Mouse (Mus musculus) regulatory T cell (primary cell): ENCODE results near the gene Plekhj1.
"Not testable (repeated sequence)": the region's sequence is repeated elsewhere in the genome, so short reads cannot be mapped to it uniquely, and the experiment has no call there.

Experiments used
- in situ Hi-C: fragments of 300-600 bp; cut with MboI, MseI; formaldehyde crosslinking; loops from one replicate; pipeline ENCODE4 v1.15.1; 2025; ENCODE audit warnings: high pct_unique_total_duplicates

Plekhj1 gene

DNA sequence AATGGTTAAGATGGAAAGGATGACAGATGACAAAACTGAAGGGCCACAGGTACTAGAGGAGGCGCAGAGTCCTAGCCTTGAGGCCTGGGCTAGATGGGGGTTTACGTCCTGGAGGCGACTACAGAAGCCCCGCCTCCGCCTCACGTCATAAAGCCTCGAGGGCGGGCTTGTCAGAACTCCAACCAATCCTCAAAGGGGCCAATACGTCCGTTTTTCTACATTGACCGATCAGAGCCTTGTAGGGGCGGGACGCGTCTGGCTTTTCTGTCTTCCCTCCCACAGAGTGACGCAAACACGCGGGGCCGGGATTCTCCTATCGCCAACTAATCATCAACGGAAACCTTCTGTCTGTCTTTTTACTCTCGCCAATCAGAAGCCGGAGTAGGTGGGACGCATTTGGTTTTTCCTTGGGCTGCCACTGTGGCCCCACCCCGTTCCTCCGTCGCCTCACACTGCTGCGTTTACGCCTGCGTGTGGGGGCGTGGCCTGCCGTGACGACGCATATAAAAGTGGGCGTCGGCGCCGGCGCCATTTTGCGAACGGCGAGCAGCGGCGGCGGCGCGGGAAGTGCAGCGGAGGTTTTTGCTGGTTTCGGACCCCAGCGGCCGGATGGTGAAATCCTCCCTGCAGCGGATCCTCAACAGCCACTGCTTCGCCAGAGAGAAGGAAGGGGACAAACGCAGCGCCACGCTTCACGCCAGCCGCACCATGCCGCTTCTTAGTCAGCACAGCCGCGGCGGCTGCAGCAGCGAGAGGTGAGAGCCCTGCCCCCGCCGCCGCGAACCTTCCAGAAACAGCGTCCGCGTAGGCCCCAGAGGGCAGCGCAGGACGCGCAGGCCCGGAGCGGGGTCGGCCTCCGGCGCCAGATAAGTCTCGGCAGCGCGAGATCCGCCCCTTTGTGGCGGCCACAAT is 28.0 kb upstream of the Plekhj1 start, which contains the start of gene Oaz1:
Oaz1 (plus strand) TSS at position 506 of the 912 bp plus-strand sequence.
- in situ Hi-C loops = no loop called here

DNA sequence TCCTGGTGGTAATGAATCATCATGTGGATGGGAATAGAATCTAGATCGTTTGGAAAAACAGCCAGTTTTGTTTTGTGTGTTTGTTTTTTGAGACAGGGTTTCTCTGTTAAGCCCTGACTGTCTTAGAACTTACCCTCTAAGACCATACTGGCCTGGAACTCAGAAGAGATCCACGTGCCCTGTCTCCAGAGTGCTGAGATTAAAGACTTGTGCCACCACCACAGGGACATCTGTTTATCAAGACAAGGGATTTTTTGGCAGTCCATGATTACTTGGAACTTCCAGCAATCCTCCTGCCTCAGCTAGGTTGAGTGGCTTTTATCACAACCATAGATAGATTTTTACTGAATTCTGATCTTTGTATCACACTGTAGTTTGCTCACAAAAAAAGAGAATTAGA is 26.4 kb upstream of the Plekhj1 start:
- in situ Hi-C loops = no loop called here

DNA sequence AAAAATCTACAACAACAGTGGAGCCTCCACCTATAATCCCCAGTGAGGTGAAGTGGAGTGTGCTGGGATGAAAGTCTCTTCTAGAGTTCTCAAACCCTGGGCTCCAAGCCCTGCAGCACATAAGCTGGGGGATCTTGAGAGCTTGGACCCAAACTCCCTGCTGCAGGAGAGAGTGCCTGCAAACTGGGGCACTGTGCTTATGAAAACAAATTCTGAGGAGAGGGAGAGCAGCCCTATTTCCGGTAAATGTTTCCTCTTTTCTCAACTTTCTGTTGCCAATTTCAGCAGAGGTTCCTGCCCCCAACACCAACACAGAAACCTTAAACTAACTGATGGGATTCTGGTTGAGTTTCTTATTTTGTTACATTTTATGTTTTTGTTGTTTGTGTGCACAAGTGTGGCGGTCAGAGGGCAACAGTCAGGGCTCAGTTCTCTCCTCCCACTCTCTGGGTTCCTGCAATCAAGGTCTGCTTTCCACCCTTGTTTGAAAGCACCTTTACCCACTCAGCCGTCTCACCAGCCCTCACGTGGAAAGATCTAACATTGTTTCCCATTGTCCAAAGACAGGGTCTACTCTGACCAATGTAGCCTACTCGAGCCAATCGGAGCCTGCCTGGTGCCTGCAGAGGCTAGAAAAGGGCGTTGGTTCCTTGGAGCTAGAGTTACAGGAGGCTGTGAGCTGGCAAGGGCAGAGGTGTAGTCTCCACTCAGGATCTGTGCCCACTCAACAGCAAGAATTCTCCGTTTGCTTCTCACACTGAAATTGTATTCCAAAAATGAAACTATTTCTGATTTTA is 25.6 kb upstream of the Plekhj1 start:
- in situ Hi-C loops = no loop called here

DNA sequence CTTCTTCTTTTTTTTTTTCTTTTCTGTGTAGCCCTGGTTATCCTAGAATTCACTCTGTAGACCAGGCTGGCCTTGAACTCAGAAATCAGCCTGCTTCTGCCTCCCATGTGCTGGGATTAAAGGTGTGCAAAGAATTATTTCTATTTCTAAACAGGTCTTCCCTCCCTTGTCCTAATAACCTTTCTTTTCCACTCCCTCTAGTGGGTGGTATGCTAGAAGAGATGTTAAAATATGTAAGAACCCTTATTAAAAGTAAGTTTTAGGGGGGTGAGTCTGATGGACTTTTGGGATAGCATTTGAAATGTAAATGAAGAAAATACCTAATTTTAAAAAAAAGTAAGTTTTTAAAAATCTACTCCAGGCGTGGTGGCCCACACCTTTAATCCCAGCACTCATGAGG is 24.9 kb upstream of the Plekhj1 start:
- in situ Hi-C loops = no loop called here

DNA sequence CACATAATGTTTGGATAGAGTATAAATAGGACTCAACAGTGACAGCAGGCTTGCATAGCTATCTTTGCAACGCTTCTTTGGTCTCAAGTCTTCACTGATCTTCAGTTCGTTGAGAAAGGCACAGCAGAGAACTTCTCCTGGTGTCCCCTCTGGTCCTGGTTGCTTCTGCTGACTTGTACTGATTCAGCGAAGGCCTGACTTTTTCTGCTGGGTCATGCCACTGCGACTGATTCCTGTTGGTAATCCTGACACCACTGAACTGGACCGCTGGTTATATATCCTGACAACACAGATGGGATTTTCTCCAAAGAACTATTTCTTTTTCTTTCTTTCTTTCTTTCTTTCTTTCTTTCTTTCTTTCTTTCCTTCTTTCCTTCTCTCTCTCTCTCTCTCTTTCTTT is 24.1 kb upstream of the Plekhj1 start:
- in situ Hi-C loops = no loop called here

DNA sequence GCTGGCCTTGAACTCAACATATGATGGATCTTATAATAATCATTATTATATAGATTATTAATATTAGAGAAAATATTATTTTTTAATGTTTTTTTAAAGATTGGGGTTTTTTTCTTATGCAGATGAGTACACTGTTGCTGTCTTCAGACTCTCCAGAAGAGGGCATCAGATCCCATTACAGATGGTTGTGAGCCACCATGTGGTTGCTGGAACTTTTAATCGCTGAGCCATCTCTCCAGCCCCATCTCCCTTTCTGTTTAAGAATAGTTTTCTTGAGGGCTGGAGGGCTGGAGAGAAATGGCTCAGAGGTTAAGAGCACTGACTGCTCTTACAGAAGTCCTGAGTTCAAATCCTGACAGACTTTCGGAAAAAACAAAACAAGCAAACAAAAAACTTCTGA is 23.6 kb upstream of the Plekhj1 start:
- in situ Hi-C loops = no loop called here

DNA sequence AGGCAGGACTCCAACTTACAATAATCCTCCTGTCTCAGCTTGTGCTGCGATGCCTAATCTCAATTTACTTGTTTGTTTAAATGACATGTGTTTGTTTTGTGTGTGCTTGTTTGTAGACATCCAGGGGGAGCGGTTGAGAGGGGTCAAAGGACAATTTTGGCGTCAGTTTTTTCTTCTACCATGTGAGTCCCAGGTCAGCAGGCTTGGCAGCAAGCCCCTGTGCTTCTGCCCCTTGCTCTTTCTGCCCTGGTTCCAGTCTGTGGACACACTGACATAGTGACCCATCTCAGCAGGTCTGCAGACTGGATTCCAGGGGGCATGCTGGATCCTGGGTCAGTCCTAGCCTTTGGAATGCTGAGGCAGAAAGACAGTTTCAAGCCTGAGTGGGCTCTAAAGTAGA is 21.0 kb upstream of the Plekhj1 start:
- in situ Hi-C loops = no loop called here

DNA sequence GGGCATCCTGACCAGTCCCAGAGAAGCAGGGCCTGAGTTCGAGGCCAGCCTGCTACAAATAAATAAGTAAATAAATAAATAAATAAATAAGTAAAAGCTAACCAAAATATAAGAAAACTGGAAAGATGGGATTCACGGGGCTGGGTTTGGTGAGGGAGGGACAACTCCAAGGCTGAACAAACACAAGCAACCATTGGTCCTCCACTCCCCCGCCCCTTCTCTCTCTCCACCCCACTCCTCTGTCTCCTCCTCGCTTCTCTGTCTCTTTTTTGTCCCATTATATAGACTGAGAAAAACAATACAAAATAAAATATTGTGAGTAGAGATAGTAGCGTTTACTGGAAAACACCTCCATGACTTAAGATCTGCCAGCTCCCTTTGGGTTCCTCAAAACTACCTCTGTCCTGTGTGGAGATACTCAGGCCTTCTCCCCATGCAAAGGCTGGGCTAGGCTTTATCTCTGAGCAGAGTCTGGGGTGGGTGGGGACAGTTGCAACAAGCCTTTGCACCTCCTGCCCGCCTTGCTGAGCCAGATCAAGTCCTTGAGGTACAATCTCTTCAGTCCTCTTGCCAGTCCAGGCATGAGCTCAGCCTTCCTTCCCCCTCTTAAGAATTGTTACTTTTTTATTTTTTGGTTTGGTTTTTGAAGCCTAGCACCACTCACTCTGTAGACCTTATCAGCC is 20.3 kb upstream of the Plekhj1 start:
- in situ Hi-C loops = no loop called here

DNA sequence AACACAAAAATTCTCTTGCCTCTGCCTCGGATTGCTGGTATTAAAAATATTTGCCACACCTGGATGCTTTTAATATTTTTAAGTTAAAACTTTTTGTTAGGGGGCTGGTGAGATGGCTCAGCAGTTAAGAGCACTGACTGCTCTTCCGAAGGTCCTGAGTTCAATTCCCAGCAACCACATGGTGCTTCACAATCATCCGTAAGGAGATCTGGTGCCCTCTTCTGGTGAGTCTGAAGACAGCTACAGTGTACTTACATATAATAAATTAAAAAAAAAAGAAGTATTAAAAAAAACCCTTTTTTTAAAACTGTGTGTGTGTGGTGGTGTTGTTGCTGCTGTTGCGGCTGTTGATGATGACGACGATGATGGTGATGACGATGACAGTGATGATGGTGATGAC is 19.5 kb upstream of the Plekhj1 start:
- in situ Hi-C loops = not testable (repeated sequence)

DNA sequence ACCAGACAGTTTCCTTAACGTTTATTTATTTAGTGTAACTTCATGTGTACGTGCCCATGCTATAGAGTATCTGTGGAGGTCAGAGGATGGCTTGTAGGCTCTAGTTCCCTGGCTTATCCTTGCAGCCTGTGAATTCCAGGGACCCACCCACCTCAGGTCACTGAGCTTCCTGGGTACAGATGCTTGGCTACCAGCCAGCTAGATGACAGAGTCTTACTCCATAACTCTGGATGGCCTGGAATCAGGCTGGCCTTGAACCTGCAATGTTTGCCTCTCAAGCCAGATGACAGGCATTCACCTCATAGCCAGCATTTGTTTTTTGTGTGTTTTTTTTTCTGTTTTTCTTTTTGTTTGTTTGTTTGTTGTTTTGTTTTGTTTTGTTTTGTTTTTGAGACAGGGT is 18.7 kb upstream of the Plekhj1 start:
- in situ Hi-C loops = no loop called here

DNA sequence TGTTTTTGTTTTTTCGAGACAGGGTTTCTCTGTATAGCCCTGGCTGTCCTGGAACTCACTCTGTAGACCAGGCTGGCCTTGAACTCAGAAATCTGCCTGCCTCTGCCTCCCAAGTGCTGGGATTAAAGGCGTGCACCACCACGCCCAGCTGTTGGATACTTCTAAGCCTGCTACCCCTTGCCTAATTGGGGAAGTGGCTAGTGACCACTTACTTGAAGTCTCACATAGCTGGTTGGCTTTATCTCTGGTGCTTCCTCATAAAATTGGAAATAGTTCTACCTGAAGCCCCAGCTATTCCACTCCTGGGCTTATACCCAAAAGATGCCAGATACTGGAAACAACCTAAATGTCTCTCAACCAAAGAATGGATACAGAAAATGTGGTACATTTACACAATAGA is 17.9 kb upstream of the Plekhj1 start:
- in situ Hi-C loops = not testable (repeated sequence)

DNA sequence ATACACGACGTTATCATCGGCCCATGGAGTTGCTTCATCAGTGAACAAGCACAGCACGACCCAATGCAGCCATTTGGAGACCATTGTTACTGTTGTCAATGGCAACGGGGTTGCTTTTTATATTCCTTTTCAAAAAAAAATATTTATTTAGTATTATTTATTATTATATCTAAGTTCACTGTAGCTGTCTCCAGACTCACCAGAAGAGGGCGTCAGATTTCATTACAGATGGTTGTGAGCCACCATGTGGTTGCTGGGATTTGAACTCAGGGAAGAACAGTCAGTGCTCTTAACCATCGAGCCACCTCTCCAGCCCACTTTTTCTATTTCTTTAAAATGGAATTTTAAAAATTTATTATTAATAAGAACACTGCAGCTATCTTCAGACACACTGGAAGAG is 16.4 kb upstream of the Plekhj1 start:
- in situ Hi-C loops = loop anchor here (5.0 kb wide), 2 partner anchors 63 to 183 kb away; no protein-coding TSS in a partner anchor

DNA sequence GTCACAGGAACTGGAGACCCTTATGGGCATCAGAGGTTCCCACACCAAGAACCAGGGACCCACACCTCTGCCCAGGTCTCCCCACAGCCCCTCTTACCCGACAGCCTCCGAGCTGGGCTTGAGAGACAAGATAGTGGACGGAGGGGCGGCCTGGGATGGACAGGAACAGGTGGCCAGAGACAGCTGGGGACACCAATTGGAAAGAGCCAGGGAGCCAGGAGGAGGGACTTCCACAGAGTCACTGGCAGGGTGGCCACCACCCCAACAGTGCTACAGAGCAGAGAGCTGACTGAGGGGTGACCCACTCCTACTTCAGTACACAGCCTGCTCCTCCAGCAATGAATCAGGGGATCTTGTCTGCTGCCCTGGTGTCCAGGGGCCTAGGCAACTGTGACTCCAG is 14.9 kb upstream of the Plekhj1 start, which contains the start of gene Jsrp1:
Jsrp1 (minus strand) TSS at position 133 of the 400 bp plus-strand sequence.
- in situ Hi-C loops = loop anchor here (5.0 kb wide), 2 partner anchors 64 to 184 kb away; no protein-coding TSS in a partner anchor

DNA sequence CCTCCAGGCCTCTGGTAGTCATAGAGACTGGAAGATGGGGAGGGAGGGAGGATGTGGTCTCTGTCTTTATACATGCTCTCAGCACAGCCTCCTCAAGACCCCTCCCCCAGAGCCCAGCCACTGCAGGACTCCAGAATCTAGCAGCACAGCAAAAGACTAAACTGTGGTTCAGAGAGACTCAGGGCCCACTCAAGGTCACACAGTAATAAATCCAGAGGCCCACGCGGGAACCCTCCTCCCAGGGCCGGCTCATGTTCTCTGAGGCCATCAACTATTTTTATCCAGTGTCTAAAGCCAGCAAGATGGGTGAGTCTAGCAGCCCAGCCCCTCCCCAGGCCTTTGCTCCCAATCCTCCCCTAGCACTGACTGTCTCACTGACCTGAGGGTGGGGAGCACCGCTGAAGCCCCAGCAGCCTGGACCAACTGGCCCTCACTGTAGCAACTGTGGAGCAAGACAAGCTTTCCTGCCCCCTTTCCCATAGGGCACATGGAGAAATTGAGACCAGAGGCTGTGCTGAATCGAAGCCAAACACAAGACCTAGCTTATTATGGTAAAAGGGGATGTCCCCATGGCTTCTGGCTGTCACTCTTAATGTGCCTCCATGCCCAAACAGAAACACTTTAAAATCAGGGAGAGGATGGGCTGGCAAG is 14.1 kb upstream of the Plekhj1 start:
- in situ Hi-C loops = loop anchor here (5.0 kb wide), 2 partner anchors 65 to 185 kb away; no protein-coding TSS in a partner anchor

DNA sequence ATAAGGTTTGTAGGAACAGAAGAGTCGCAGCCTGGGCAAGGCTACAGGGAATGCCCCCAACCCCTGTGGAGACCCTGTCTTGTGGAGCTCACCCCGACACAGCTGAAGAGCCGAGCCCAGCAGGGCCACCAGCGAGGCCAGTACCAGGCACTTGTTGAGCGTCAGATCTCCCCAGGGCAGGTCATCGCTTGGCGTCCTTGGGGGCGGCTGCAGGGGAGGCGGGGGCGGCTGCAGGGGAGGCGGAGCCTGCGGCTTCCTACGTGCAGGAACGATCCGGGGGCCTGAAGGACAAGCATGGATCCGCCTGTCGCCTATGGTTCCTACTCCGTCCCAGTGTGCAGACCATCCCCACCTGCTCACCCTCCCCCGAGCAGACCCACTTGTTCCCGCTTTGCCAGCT is 11.7 kb upstream of the Plekhj1 start:
- in situ Hi-C loops = loop anchor here (5.0 kb wide), 2 partner anchors 67 to 187 kb away; no protein-coding TSS in a partner anchor

DNA sequence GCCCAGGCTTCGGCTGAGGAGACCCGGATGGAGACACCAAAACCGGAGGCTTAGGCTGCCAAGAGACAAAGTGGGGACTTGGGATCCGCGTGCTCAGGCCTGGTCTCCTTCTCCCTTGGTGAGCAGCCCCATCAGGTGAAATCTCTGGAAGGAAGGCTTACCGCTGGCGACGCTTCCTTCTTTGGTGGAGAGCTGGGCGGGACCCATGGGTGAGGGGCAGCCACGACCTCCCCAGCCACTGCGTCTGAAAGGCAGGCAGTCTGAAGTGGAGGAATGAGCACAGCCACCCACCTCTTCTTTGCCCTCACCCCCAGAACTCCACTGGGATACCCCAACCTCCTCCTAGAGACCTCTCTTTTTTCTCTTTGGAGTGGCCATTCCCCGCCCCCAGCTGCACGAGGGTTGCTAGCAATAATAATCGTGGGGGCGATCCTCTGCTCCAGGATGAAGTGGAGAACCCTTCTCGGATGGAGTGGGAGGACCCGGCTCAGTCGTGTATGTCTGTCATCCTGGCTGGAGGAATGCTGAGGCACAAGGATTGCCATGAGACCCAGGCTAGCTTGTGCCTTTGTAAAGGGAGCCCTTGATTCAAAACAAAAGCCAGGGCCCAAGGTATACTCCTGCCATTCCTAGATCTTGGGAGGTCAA is 10.7 kb upstream of the Plekhj1 start:
- in situ Hi-C loops = no loop called here

DNA sequence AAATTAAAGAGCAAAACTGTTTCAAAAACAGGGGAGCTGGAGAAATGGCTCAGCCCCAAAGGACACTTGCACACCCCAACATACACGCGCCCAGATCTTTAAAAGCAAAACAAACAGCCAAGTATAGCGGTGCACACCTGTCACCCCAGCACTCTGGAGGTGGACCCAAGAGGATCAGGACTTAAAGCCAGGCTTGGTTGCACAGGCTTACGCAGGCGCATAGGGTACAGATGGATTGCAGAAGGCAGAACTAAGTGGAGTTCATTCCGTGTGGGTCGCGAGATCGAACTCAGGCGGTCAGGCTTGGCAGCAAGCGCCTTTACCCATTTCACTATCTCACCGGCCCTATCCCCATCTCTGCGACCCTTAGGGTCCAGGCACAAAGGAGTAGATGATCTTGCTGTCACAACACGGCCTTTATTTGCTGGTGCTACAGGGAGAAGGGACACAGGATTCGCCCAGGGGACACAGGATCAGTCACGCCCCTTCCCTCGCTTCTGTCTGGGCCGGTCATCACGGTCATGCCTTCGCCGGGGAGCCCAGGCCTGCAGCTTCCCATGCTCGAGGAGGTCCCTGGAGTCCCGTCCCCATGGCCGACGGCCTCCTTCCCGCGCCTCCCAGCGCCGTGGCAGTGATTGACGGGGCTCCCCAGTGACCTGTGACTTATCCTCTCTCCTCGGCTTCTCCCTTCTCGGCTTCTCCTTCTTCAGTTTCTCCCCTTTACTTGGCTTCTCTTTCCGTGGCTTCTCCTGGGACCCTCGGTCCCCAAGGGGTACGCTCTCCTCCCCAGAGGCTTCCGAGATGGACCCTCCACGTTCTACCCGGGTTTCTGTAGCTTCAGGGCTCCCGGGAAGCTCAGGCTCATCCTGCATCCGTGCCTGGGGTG is 9.9 kb upstream of the Plekhj1 start:
- in situ Hi-C loops = no loop called here

DNA sequence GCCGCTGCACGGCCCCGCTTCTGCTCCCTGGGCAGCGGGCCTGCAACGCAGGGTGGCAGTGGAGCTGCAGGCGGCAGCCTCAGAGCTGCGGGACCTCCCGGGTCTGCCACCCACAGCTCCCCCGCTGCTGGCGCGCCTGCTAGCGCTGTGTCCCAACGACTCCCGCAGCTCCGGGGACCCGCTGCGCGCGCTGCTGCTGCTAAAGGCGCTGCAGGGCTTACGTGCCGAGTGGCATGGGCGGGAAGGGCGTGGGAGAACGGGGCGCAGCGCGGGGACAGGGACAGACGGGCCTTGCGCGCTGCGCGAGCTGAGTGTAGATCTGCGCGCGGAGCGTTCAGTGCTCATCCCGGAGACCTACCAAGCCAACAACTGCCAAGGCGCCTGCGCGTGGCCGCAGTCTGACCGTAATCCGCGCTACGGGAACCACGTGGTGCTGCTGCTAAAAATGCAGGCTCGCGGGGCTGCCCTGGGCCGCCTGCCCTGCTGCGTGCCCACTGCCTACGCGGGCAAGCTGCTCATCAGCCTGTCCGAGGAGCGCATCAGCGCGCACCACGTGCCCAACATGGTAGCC is 8.7 kb upstream of the Plekhj1 start:
- in situ Hi-C loops = no loop called here

DNA sequence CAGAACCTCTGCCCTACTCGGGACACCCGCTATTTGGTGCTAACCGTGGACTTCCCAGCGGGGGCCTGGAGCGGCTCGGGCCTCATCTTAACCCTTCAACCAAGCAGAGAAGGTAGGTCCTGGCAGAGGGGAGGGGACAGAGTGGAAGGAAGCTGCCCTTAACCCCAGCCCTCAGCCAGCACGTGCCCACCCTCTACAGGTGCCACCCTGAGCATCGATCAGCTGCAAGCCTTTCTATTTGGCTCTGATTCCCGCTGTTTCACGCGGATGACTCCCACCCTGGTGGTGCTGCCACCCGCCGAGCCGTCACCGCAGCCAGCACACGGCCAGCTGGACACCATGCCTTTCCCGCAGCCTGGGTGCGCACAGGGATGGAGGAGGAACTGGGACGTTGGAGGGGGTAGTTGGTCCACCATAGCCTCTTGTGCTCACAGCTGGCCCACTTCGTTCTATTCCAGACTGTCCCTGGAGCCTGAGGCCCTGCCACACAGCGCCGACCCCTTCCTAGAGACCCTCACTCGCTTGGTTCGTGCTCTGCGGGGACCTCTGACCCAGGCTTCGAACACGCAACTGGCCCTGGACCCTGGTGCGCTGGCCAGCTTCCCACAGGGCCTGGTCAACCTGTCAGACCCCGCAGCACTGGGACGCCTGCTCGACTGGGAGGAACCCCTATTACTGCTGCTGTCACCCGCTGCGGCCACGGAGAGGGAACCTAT is 8.1 kb upstream of the Plekhj1 start:
- in situ Hi-C loops = no loop called here
